Mouse (Mus musculus): Measurements from ENCODE around the gene Mt3. TPM values are rescaled to one million over a fixed set of nuclear protein-coding genes. Genes with fewer than 3 reads are reported as not detected.

The Mt3 gene
- polyA plus RNA-seq, 2 experiments, result 3.3 to 3.8 TPM

DNA sequence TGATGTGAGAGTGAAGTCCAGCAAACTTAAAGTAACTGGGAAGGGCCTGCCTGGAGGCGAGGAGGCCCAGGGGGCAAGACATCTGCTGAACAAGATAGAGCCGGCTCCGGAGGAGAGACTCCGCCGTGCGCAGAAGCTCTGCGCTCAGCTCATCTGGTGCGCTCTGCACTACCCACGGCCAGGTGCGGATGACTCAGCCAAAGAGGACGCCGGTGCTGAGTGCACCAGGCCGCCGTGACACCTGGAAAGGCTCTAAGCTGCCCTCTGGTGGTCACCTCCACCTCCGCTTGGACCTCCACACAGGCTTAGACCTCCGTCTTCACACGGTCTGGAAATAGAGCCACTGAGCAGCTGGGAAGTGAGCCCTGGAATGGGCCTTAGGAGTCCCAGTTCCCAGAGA, 34.1 kb downstream of the Mt3 start:
- Histone ChIP-seq H3K4me2 (replicated peaks; ENCODE audit: low read depth, low read length, severe bottlenecking) (peak overlapping the region; percentile 25), H3K27me3 (ENCODE audit: control insufficient read depth, insufficient read depth, low read length) (peaks cover 47% of the 10 kb centered on the region), H3K9ac (ENCODE audit: low read depth, low read length, severe bottlenecking) (no peak overlapping the region), H3K36me3 (ENCODE audit: control insufficient read depth, insufficient read depth, low read length) (no peaks in the 10 kb centered on the region), H3K4me1 (ENCODE audit: control insufficient read depth, insufficient read depth, low read length) (peaks cover 20% of the 10 kb centered on the region), H3K27ac (replicated peaks; ENCODE audit: low read depth, low read length) (no peak overlapping the region), H3K9me3 (ENCODE audit: control insufficient read depth, low read length) (no peaks in the 10 kb centered on the region), H3K4me3 (replicated peaks; ENCODE audit: low read length) (0 out of 2 replicates have a peak overlapping the region, but pooled peaks have one; percentile 8)
- WGBS, result 1% methylated on average over 15 of the region's 17 CpGs
- TF ChIP-seq POLR2A (IDR thresholded peaks at IDR 0.05; ENCODE audit: borderline replicate concordance, extremely low read depth, insufficient read depth, insufficient read length), result no peak
- ATAC-seq (ENCODE audit: low FRiP score, low read depth) (peak; percentile 69), DNase-seq (ENCODE audit: low spot score) (peak; percentile 66)

DNA sequence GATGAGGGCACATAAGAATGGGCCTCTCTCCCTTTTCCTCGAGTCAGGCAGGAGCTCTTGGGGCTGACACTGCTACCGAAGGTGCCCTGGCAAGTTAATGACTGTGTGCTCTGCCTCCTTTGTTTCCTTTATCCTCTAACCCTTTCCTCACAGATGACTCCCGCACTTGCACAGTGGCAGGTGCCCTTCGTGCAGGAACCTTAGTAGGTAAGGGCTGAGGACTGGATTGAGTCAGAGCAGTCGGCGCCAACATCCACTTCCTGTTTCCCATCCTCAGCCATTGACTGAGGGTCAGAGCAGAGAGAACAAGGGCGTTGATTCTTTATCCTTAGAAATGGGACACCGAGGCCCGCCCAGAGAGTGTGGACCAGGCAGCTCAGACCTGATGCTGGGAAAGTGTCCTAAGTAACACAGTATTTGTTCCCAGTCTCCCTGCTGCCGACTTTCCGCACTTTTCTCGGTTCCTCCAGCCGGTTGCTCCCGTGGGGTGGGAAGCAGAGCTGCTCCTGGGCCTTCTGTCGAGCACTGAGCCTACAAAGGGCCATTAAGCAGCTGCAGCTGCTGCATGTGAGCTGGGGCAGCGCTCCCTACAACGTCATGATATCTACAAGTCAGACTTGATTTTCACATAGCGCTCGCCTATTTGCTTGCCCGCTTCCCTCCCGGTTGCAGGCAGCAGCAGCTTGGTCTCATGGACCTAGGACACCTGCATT, 35.0 kb downstream of the Mt3 start:
- no peak overlapping the region for H3K4me3 ChIP-seq (replicated peaks; ENCODE audit: low read length)
- ATAC-seq (ENCODE audit: low FRiP score, low read depth) (no peak), DNase-seq (ENCODE audit: low spot score) (no peak)
- no peak overlapping the region for H3K9ac ChIP-seq (ENCODE audit: low read depth, low read length, severe bottlenecking)
- H3K9me3 ChIP-seq (ENCODE audit: control insufficient read depth, low read length), result no peaks in the 10 kb centered on the region
- TF ChIP-seq POLR2A (IDR thresholded peaks at IDR 0.05; ENCODE audit: borderline replicate concordance, extremely low read depth, insufficient read depth, insufficient read length), result no peak
- no peaks in the 10 kb centered on the region for H3K36me3 ChIP-seq (ENCODE audit: control insufficient read depth, insufficient read depth, low read length)
- H3K27me3 ChIP-seq (ENCODE audit: control insufficient read depth, insufficient read depth, low read length), result peaks cover 38% of the 10 kb centered on the region
- 34% methylated on average over 21 of the region's 21 CpGs for WGBS
- no peak overlapping the region for H3K4me2 ChIP-seq (replicated peaks; ENCODE audit: low read depth, low read length, severe bottlenecking)
- H3K27ac ChIP-seq (replicated peaks; ENCODE audit: low read depth, low read length), result no peak overlapping the region
- peaks cover 20% of the 10 kb centered on the region for H3K4me1 ChIP-seq (ENCODE audit: control insufficient read depth, insufficient read depth, low read length)

DNA sequence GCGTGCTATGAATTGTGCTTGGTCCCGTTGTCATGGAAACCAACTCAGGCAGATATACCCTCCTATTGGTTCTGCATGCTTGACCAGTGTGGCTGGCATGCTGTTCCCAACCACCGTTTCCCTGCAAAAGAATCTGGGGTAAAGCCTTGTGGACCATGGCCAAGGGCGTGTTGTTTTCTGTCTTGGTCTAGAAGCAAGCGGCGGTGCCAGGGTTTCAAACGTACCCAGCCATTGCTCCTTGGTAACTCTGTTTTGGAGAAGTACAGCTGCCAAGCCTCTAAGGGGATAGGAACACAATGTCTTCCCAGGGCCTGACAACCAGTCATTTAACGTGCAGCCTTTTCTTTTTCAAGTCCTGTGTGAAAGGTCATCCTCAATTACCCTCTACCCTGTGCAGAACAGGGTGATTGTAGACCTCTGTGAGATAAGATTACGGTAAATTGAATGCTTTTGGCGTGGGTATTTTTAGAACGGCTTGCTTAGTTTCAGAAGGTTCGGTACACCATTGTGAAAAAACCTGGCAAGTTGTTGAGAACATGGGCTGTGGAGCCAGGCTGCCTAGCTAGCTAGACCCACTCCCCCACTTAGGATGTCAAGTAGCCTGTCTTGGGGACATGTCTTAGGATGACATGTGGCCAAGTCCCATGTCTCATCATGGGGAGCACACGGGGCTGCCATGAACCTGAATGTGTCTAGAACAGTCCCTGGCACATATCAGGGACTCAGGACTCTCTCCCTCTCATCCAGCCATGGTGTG, 37.0 kb downstream of the Mt3 start:
- WGBS, result 76% methylated on average over 13 of the region's 13 CpGs
- H3K27me3 ChIP-seq (ENCODE audit: control insufficient read depth, insufficient read depth, low read length), result peaks cover 18% of the 10 kb centered on the region

DNA sequence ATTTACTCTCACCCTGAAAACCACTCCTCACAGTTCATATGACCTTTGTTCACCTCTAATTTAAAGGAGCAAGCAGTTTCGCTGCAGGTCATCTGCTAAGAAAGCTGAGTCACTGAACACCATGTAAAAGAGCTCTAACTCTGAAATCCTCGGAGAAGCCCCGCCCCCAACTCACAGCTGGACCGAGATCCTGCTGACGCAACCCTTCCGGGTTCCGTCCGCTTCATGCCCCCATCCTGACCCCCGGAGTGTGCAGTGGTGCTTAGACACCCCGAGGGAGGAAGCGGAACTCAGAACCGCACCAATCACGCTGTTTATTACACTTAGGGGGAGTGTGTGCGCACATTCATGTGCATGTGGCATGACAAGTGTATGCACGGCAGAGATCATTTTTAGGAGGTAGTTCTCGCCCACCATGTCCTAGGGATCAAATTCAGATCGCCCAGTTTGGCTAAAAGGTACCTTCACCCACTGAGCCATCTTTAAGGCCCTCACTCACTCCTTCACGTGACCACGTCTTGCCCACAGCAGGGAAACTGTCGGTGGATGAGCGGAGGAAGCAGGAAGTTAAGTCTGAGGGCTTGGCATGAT, 38.8 kb downstream of the Mt3 start:
- H3K9me3 ChIP-seq (ENCODE audit: control insufficient read depth, low read length), result no peaks in the 10 kb centered on the region
- H3K4me2 ChIP-seq (replicated peaks; ENCODE audit: low read depth, low read length, severe bottlenecking), result peak overlapping the region; percentile 49
- ATAC-seq (ENCODE audit: low FRiP score, low read depth) (peak; percentile 41; the same call in 1 of the 2 replicates), DNase-seq (ENCODE audit: low spot score) (peak; percentile 65)
- H3K9ac ChIP-seq (ENCODE audit: low read depth, low read length, severe bottlenecking), result no peak overlapping the region
- peak overlapping the region; percentile 22 for H3K4me3 ChIP-seq (replicated peaks; ENCODE audit: low read length)
- peaks cover 14% of the 10 kb centered on the region for H3K27me3 ChIP-seq (ENCODE audit: control insufficient read depth, insufficient read depth, low read length)
- H3K27ac ChIP-seq (replicated peaks; ENCODE audit: low read depth, low read length), result no peak overlapping the region
- peaks cover 6% of the 10 kb centered on the region; the same call in 1 of the 2 replicates for H3K4me1 ChIP-seq (ENCODE audit: control insufficient read depth, insufficient read depth, low read length)
- 19% methylated on average over 21 of the region's 21 CpGs for WGBS
- no peaks in the 10 kb centered on the region for H3K36me3 ChIP-seq (ENCODE audit: control insufficient read depth, insufficient read depth, low read length)
- TF ChIP-seq POLR2A (IDR thresholded peaks at IDR 0.05; ENCODE audit: borderline replicate concordance, extremely low read depth, insufficient read depth, insufficient read length), result no peak

More for the DNA sequence above, 37.0 kb downstream of the Mt3 start:
- Histone ChIP-seq H3K4me3 (replicated peaks; ENCODE audit: low read length) (no peak overlapping the region), H3K36me3 (ENCODE audit: control insufficient read depth, insufficient read depth, low read length) (no peaks in the 10 kb centered on the region), H3K4me1 (ENCODE audit: control insufficient read depth, insufficient read depth, low read length) (peaks cover 6% of the 10 kb centered on the region; the same call in 1 of the 2 replicates), H3K27ac (replicated peaks; ENCODE audit: low read depth, low read length) (no peak overlapping the region), H3K4me2 (replicated peaks; ENCODE audit: low read depth, low read length, severe bottlenecking) (no peak overlapping the region), H3K9ac (ENCODE audit: low read depth, low read length, severe bottlenecking) (no peak overlapping the region), H3K9me3 (ENCODE audit: control insufficient read depth, low read length) (no peaks in the 10 kb centered on the region)
- no peak for DNase-seq (ENCODE audit: low spot score)
- ATAC-seq (ENCODE audit: low FRiP score, low read depth), result no peak
- no peak for TF ChIP-seq POLR2A (IDR thresholded peaks at IDR 0.05; ENCODE audit: borderline replicate concordance, extremely low read depth, insufficient read depth, insufficient read length)

GRCm38 (mm10) chr8:94192926-94193325, 40.5 kb downstream of the Mt3 start:
- Histone ChIP-seq H3K9me3 (ENCODE audit: control insufficient read depth, low read length) (no peaks in the 10 kb centered on the region), H3K9ac (ENCODE audit: low read depth, low read length, severe bottlenecking) (no peak overlapping the region), H3K4me2 (replicated peaks; ENCODE audit: low read depth, low read length, severe bottlenecking) (no peak overlapping the region), H3K4me3 (replicated peaks; ENCODE audit: low read length) (no peak overlapping the region), H3K4me1 (ENCODE audit: control insufficient read depth, insufficient read depth, low read length) (0 out of 2 replicates have a peak, but pooled peaks cover 3% of the 10 kb centered on the region), H3K27me3 (ENCODE audit: control insufficient read depth, insufficient read depth, low read length) (no peaks in the 10 kb centered on the region), H3K36me3 (ENCODE audit: control insufficient read depth, insufficient read depth, low read length) (no peaks in the 10 kb centered on the region), H3K27ac (replicated peaks; ENCODE audit: low read depth, low read length) (no peak overlapping the region)
- WGBS, result 25% methylated on average over 1 of the region's 1 CpGs
- ATAC-seq (ENCODE audit: low FRiP score, low read depth) (0 out of 2 replicates have a peak, but pooled peaks have one; percentile 18), DNase-seq (ENCODE audit: low spot score) (no peak)
- no peak for TF ChIP-seq POLR2A (IDR thresholded peaks at IDR 0.05; ENCODE audit: borderline replicate concordance, extremely low read depth, insufficient read depth, insufficient read length)

All from limb, embryonic 14.5 days (tissue).